In genomic region chr8:116133084-116133483, GRCm38 (mm10) we compare ENCODE assay signal across 36 mouse cellular contexts.
"Had no signal": no experiment of that assay in that cellular context is flagged by ENCODE, and none has a peak within 500 bp of the region (broad histone marks: within the 10 kb centered on the region; RNA-seq: fewer than 3 reads in every experiment).

No protein-coding gene starts in this region.

- H3K27me3 ChIP-seq: heart, embryonic 15.5 days; hindbrain, embryonic 12.5 days; hindbrain, embryonic 13.5 days; hindbrain, embryonic 15.5 days; intestine, embryonic 15.5 days; kidney, embryonic 15.5 days had no signal

- H3K4me1 ChIP-seq: heart, embryonic 10.5 days; heart, embryonic 15.5 days; hindbrain, embryonic 10.5 days; hindbrain, embryonic 12.5 days; hindbrain, embryonic 13.5 days; hindbrain, embryonic 15.5 days; intestine, embryonic 15.5 days; kidney, embryonic 15.5 days had no signal

- H3K4me2 ChIP-seq: heart, embryonic 11.5 days; heart, embryonic 12.5 days; heart, embryonic 13.5 days; heart, embryonic 15.5 days; hindbrain, embryonic 12.5 days; hindbrain, embryonic 13.5 days; hindbrain, embryonic 14.5 days; hindbrain, embryonic 15.5 days; intestine, embryonic 15.5 days; kidney, embryonic 15.5 days had no signal

- H3K9ac ChIP-seq: heart, embryonic 12.5 days; heart, embryonic 13.5 days; heart, embryonic 15.5 days; hindbrain, embryonic 12.5 days; hindbrain, embryonic 13.5 days; hindbrain, embryonic 14.5 days; hindbrain, embryonic 15.5 days; intestine, embryonic 15.5 days; kidney, embryonic 15.5 days had no signal

- H3K36me3 ChIP-seq: heart, embryonic 10.5 days; heart, embryonic 12.5 days; heart, embryonic 13.5 days; heart, embryonic 15.5 days; hindbrain, embryonic 10.5 days; hindbrain, embryonic 12.5 days; hindbrain, embryonic 13.5 days; hindbrain, embryonic 15.5 days; intestine, embryonic 15.5 days; kidney, embryonic 15.5 days had no signal

- H3K9me3 ChIP-seq: heart, embryonic 10.5 days; heart, embryonic 12.5 days; heart, embryonic 13.5 days; heart, embryonic 15.5 days; hindbrain, embryonic 10.5 days; hindbrain, embryonic 12.5 days; hindbrain, embryonic 13.5 days; hindbrain, embryonic 15.5 days; intestine, embryonic 15.5 days had no signal

- DNase-seq: heart, adult 18-20 months; heart, adult 2 months; heart, postnatal 10 days; heart, postnatal 14 days; heart, postnatal 36 days; heart, postnatal 4 days; kidney, adult 11 months; kidney, adult 18-20 months; kidney, adult 2 months; kidney, adult 8-10 months; kidney, adult 9 months; kidney, postnatal 10 days; kidney, postnatal 14 days; kidney, postnatal 25 days; kidney, postnatal 36 days; kidney, postnatal 4 days; layer of hippocampus, adult 9-11 months had no signal

- ATAC-seq: hindbrain, embryonic 16.5 days; hindbrain, postnatal 0 days; inflammation-experienced regulatory T-cells, adult 6 months; intestine, embryonic 16.5 days; intestine, postnatal 0 days had no signal

- H3K27ac ChIP-seq: heart, adult 2 months; heart, embryonic 10.5 days; heart, embryonic 15.5 days; hindbrain, embryonic 10.5 days; hindbrain, embryonic 12.5 days; hindbrain, embryonic 13.5 days; hindbrain, embryonic 14.5 days; hindbrain, embryonic 15.5 days; hindbrain, postnatal 0 days; intestine, embryonic 15.5 days; kidney, embryonic 15.5 days; kidney, postnatal 0 days; layer of hippocampus, adult 2 months had no signal

- H3K4me3 ChIP-seq: heart, adult 2 months; heart, embryonic 10.5 days; heart, embryonic 12.5 days; heart, embryonic 13.5 days; heart, embryonic 15.5 days; hindbrain, embryonic 10.5 days; hindbrain, embryonic 12.5 days; hindbrain, embryonic 13.5 days; hindbrain, embryonic 15.5 days; intestine, embryonic 15.5 days; kidney, embryonic 15.5 days; layer of hippocampus, adult 2 months had no signal
